ENCODE assay signal across 9 mouse cellular contexts in the genomic region with DNA sequence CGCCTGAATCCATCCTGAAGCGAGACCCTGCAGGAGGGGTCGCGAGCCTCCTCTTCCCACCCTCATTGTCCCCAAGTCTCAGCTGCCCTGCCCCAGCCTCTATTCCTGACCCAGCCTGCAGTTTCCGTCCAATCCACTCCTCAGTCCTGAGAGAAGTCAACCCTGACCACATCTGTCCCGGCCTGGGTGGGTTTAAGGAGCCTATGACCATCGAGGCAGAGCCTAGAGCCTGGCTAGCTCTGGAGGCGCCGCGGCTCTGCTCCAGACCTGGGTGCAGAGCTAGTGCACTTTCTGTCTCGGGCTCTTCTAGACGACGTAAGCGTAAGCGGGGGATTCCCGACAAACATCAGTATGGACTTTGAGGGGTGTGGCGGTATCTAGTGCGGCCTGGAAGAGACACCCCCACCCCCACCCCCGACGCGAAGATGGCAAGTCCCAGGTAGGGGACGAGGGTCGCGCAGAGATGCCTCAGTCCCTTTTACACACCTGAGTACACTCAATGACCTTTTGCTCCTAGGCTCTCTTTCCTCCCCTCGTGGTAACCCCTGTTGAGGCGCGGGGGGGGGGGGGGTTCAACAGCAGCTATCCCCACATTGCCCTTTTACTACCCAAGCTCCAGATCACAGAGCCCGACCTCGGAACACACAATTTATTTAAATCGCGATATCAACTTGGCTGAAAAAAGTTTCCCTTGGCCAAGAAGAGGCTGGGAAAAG. TPM values are rescaled to one million over a fixed set of nuclear protein-coding genes. Genes with fewer than 3 reads are reported as not detected.
DNase-seq lines count a peak whose midpoint lies in the region; ATAC-seq lines count a peak whose summit lies in the region.
"Had no signal": no experiment of that assay in that cellular context is flagged by ENCODE, and none has a peak within 500 bp of the region (broad histone marks: within the 10 kb centered on the region; RNA-seq: fewer than 3 reads in every experiment).

No protein-coding gene starts in this region.

- DNase-seq in heart, adult 11 months, result peak; percentile 95
- no peak for DNase-seq in heart, postnatal 10 days
- DNase-seq in CD4-positive helper T cell, adult 2 months (ENCODE audit: low read depth, low spot score), result peak; percentile 71
- no peak for DNase-seq in liver, embryonic 13.5 days
- DNase-seq in adrenal gland, adult 2 months, result no peak
- DNase-seq in layer of hippocampus, postnatal 36 days, result no peak
- DNase-seq in lung, adult 18-20 months, result no peak

- intact Hi-C loops in heart, postnatal 10 days (cut with DNase I), result no loop called here

- under 1% methylated on average over 31 of the region's 31 CpGs for WGBS in forebrain, embryonic 13.5 days
- WGBS in liver, embryonic 13.5 days (ENCODE audit: insufficient replicate concordance), result 2% methylated on average over 30 of the region's 31 CpGs

- H3K9ac ChIP-seq in forebrain, embryonic 13.5 days, result peak overlapping the region; percentile 80
- peak overlapping the region; percentile 61 for H3K9ac ChIP-seq in liver, embryonic 13.5 days

- H3K4me1 ChIP-seq in forebrain, embryonic 13.5 days, result peaks cover 74% of the 10 kb centered on the region
- peaks cover 59% of the 10 kb centered on the region for H3K4me1 ChIP-seq in liver, embryonic 13.5 days (replicated peaks)

- peak overlapping the region; percentile 75 for H3K4me3 ChIP-seq in forebrain, embryonic 13.5 days
- H3K4me3 ChIP-seq in liver, embryonic 13.5 days (replicated peaks), result peak overlapping the region; percentile 67

- no peaks in the 10 kb centered on the region for H3K9me3 ChIP-seq in forebrain, embryonic 13.5 days (replicated peaks)
- H3K9me3 ChIP-seq in liver, embryonic 13.5 days (replicated peaks), result no peaks in the 10 kb centered on the region

- H3K27me3 ChIP-seq in forebrain, embryonic 13.5 days, result peaks cover 84% of the 10 kb centered on the region
- peaks cover 100% of the 10 kb centered on the region for H3K27me3 ChIP-seq in liver, embryonic 13.5 days

- ATAC-seq in forebrain, embryonic 13.5 days, result peak; percentile 2
- no peak for ATAC-seq in liver, embryonic 13.5 days (ENCODE audit: low read depth)

- H3K27ac ChIP-seq in forebrain, embryonic 13.5 days, result peak overlapping the region; percentile 72; the same call in 1 of the 2 replicates
- no peak overlapping the region for H3K27ac ChIP-seq in liver, embryonic 13.5 days
- H3K27ac ChIP-seq: macrophage had no signal

- peak overlapping the region; percentile 94 for H3K4me2 ChIP-seq in forebrain, embryonic 13.5 days
- H3K4me2 ChIP-seq in liver, embryonic 13.5 days, result peak overlapping the region; percentile 89

- peaks cover 10% of the 10 kb centered on the region for H3K36me3 ChIP-seq in forebrain, embryonic 13.5 days (ENCODE audit: poor library complexity, severe bottlenecking)
- H3K36me3 ChIP-seq in liver, embryonic 13.5 days, result peaks cover 6% of the 10 kb centered on the region

RNA-seq across cellular contexts. Expression of a gene that starts 1.1 kb away (rescaled TPM):
- 1 to 10 TPM; 5.6 to 7.5 TPM for total RNA-seq in heart, postnatal 10 days (2021)
- 9.8 and 12.3 TPM in 2 replicates for polyA plus RNA-seq in forebrain, embryonic 13.5 days (2015; fragmentation: Nextera tagmentation; extraction: Ambion mirVana)
- 2.4 and 2.8 TPM in 2 replicates for polyA plus RNA-seq in liver, embryonic 13.5 days (2015; fragmentation: Nextera tagmentation; extraction: Ambion mirVana)
- total RNA-seq in adrenal gland, adult 2 months (2021), result 10 to 100 TPM; 16.3 to 22.9 TPM
- 11.3 and 12.2 TPM in 2 replicates for polyA plus RNA-seq in adrenal gland, adult 2 months (2012; rRNA removed)
- 10 to 100 TPM; 11.2 to 13.6 TPM for total RNA-seq in layer of hippocampus, postnatal 36 days (2021)

RNA-seq across cellular contexts. Expression of a gene that starts 19.1 kb away (rescaled TPM):
- 1 to 10 TPM; 5.2 to 6.8 TPM for total RNA-seq in heart, postnatal 10 days (2021)
- polyA plus RNA-seq in forebrain, embryonic 13.5 days (2015; fragmentation: Nextera tagmentation; extraction: Ambion mirVana), result 45.2 and 52.0 TPM in 2 replicates
- 3.8 and 4.1 TPM in 2 replicates for polyA plus RNA-seq in liver, embryonic 13.5 days (2015; fragmentation: Nextera tagmentation; extraction: Ambion mirVana)
- 1 to 10 TPM; 5.1 to 5.3 TPM for total RNA-seq in adrenal gland, adult 2 months (2021)
- polyA plus RNA-seq in adrenal gland, adult 2 months (2012; rRNA removed), result 2.7 and 2.9 TPM in 2 replicates
- 1 to 10 TPM; 4.0 to 4.4 TPM for total RNA-seq in layer of hippocampus, postnatal 36 days (2021)

RNA-seq across cellular contexts. Expression of a gene that starts 44.1 kb away (rescaled TPM):
- total RNA-seq in heart, postnatal 10 days (2021), result 10 to 100 TPM; 22.1 to 22.6 TPM
- polyA plus RNA-seq in forebrain, embryonic 13.5 days (2015; fragmentation: Nextera tagmentation; extraction: Ambion mirVana), result 10.2 and 11.5 TPM in 2 replicates
- 2.0 and 2.4 TPM in 2 replicates for polyA plus RNA-seq in liver, embryonic 13.5 days (2015; fragmentation: Nextera tagmentation; extraction: Ambion mirVana)
- total RNA-seq in adrenal gland, adult 2 months (2021), result 100 to 1,000 TPM; 144 to 197 TPM
- 89.0 and 127 TPM in 2 replicates for polyA plus RNA-seq in adrenal gland, adult 2 months (2012; rRNA removed)
- total RNA-seq in layer of hippocampus, postnatal 36 days (2021), result 10 to 100 TPM; 57.3 to 59.4 TPM

RNA-seq across cellular contexts. Expression of a gene that starts 53.9 kb away (rescaled TPM):
- total RNA-seq in heart, postnatal 10 days (2021), result not detected
- polyA plus RNA-seq in forebrain, embryonic 13.5 days (2015; fragmentation: Nextera tagmentation; extraction: Ambion mirVana), result not detected in 2 replicates
- not detected in 2 replicates for polyA plus RNA-seq in liver, embryonic 13.5 days (2015; fragmentation: Nextera tagmentation; extraction: Ambion mirVana)
- total RNA-seq in adrenal gland, adult 2 months (2021), result not detected
- polyA plus RNA-seq in adrenal gland, adult 2 months (2012; rRNA removed), result not detected in 2 replicates
- total RNA-seq in layer of hippocampus, postnatal 36 days (2021), result not detected
- polyA plus RNA-seq: macrophage had no signal

Comparison
In these comparisons a context has a peak if more than half of its experiments do, and no peak if none do; other contexts are left out.
1. DNase-seq: peak in heart, adult 11 months (single experiment) and CD4-positive helper T cell, adult 2 months (single experiment); none in heart, postnatal 10 days (0 of 2), liver, embryonic 13.5 days (single experiment), adrenal gland, adult 2 months (single experiment), layer of hippocampus, postnatal 36 days (0 of 2) and lung, adult 18-20 months (0 of 2).